Comparison of ENCODE assay signal across 13 mouse cellular contexts in the genomic region with DNA sequence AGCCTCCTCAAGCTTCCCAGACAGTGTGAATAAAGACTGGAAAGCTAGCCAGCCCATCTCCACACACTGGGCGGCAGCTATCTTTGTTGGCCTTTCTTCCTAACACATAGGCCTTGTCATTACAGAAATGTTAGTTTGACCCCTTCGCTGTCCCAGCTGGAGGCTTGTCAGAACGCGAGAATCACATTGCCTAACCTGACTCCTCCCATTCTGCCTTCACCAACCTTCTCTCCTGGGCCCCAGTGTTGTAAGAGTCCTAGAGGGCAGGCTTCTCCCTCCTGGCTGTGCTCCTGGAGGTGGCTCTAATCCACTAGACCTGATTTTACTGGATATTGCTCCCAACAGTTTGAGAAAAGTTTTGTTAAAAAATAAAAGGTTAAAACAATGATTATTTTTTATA. TPM values are rescaled to one million over a fixed set of nuclear protein-coding genes. Genes with fewer than 3 reads are reported as not detected.
DNase-seq lines count a peak whose midpoint lies in the region; ATAC-seq lines count a peak whose summit lies in the region.
"Had no signal": no experiment of that assay in that cellular context is flagged by ENCODE, and none has a peak within 500 bp of the region (broad histone marks: within the 10 kb centered on the region; RNA-seq: fewer than 3 reads in every experiment).

No protein-coding gene starts in this region.

- no peaks in the 10 kb centered on the region for H3K36me3 ChIP-seq in liver, embryonic 12.5 days
- H3K36me3 ChIP-seq: embryonic facial prominence, embryonic 12.5 days; heart, embryonic 10.5 days; neural tube, embryonic 12.5 days had no signal

- no peaks in the 10 kb centered on the region for H3K9me3 ChIP-seq in liver, embryonic 12.5 days (replicated peaks)
- H3K9me3 ChIP-seq: embryonic facial prominence, embryonic 12.5 days; heart, embryonic 10.5 days; neural tube, embryonic 12.5 days had no signal

- H3K27me3 ChIP-seq in liver, embryonic 12.5 days (replicated peaks), result no peaks in the 10 kb centered on the region
- H3K27me3 ChIP-seq: embryonic facial prominence, embryonic 12.5 days; neural tube, embryonic 12.5 days had no signal

- H3K4me1 ChIP-seq in liver, embryonic 12.5 days, result peaks cover 5% of the 10 kb centered on the region; the same call in 1 of the 2 replicates
- H3K4me1 ChIP-seq: neural tube, embryonic 12.5 days had no signal

- H3K4me2 ChIP-seq in liver, embryonic 12.5 days, result no peak overlapping the region
- H3K4me2 ChIP-seq: embryonic facial prominence, embryonic 12.5 days; neural tube, embryonic 12.5 days had no signal

- DNase-seq in liver (peak; percentile 12), R1 (ENCODE audit: low read depth, low spot score) (peak; percentile 55)
- peak; percentile 64 for DNase-seq in embryo, embryonic 10 days (ENCODE audit: low spot score)
- DNase-seq in lung, postnatal 14 days, result peak; percentile 27
- no peak for DNase-seq in right cerebral cortex, postnatal 14 days
- DNase-seq: forebrain, postnatal 0 days; layer of hippocampus, postnatal 36 days; thymus, postnatal 36 days had no signal

- H3K9ac ChIP-seq in liver, embryonic 12.5 days, result no peak overlapping the region
- H3K9ac ChIP-seq: embryonic facial prominence, embryonic 12.5 days; forebrain, postnatal 0 days; neural tube, embryonic 12.5 days had no signal

- 29% methylated on average over 4 of the region's 4 CpGs for WGBS in liver, embryonic 12.5 days (ENCODE audit: insufficient replicate concordance)

- no peak overlapping the region for H3K27ac ChIP-seq in liver, embryonic 12.5 days
- H3K27ac ChIP-seq: embryonic facial prominence, embryonic 12.5 days; heart, embryonic 10.5 days; neural tube, embryonic 12.5 days had no signal

- ATAC-seq in liver, embryonic 12.5 days, result no peak
- no peak for ATAC-seq in cerebellum, adult (ENCODE audit: insufficient number of reproducible peaks, low FRiP score, low TSS enrichment)
- ATAC-seq: forebrain, postnatal 0 days had no signal

- no peak overlapping the region for H3K4me3 ChIP-seq in liver, embryonic 12.5 days
- H3K4me3 ChIP-seq: embryonic facial prominence, embryonic 12.5 days; heart, embryonic 10.5 days; neural tube, embryonic 12.5 days had no signal

RNA-seq across cellular contexts. Expression of a gene that starts 1.4 kb away (rescaled TPM):
- 8.7 and 10.2 TPM in 2 replicates for polyA plus RNA-seq in liver, embryonic 12.5 days (2016; fragmentation: Nextera tagmentation; extraction: Ambion mirVana)
